Mouse (Mus musculus) adipocyte (in vitro differentiated cells): ENCODE data around the gene Gtpbp6.
"Not testable (repeated sequence)": the region's sequence is repeated elsewhere in the genome, so short reads cannot be mapped to it uniquely, and the experiment has no call there.

Experiments
- DNase-seq: peaks from one replicate; pipeline ENCODE4 v3.0.0-alpha.2; 2016; ENCODE audit warnings: low spot score

The Gtpbp6 gene

DNA sequence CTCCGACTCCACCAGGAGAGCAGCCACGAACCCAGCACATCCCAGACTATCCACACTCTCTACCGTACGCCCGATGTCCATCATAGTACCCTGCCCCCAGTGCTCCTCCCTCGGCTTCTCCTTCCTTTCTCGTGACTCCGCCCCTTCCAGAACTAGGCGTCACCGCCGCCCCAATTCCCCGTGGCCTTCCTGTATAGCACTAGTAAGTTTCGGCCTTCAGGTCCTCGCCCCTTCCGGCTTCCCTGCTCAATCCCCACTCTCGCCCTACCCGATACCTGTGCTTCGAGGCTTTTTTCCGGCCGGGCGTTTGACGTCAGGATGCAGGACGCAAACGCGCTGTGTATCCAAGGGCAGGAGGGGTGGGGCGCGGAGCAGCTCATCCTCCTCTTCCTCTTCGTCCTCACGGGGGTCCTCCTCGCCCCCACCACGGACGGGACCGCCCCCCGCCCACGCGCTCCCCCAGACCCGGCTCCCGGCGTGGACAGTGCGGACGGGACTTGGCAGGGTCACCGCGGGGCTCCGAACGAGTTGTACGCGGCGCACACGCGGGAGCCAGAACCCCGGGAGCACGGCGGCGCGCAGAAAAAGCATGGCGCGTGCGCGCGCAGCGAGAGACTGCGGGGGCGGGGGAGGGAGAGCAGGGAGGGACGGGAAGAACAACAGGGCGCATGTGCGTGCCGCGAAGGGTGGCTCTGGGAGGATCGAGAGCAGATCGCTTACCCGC, at the start of gene Gtpbp6:
TSS of gene Gtpbp6 (minus strand) at position 617 of the 724 bp plus-strand sequence.
- DNase-seq: peak; percentile 99

DNA sequence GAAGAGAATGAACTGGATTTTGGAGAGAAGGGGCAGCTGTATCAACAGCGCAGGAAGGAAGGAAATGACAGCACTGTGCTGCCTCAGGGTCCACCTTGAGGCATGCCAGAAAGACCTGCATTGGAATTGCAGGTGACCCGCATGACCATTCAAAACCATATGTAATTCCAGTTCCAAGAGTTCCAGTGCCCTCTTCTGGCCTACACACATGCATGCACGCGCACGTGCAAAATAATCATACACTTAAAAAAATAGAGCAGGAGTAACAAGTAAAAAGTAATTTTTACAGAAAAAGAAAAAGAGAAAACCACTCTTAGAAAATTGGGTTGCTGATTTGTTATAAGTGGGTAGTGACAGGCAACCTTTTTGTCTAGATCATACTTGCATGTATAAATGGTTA, 35.0 kb upstream of the Gtpbp6 start:
- peak; percentile 32 for DNase-seq

DNA sequence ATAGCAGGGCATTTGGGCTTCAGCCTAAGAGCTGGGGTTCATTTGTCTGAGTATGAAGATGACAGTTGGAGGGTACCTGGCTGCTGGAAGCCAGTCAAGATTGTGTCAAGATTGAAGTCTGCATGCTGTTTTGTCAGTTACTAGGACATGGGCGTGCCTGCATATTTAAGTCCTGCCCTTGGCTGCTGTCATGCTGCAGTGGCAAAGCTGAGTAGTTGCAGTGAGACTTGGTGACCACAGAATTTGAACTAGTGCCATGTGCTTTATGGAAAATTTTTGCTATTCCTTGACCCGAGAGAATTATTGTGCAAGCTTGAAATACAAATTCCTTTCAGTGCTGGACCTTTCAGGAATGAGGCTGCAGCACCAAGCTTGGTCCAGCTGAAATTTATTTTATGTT, 34.3 kb upstream of the Gtpbp6 start:
- peak; percentile 92 for DNase-seq

GRCm38 (mm10) chr5:110140424-110140823, 32.4 kb upstream of the Gtpbp6 start:
- DNase-seq: no peak

GRCm38 (mm10) chr5:110139325-110139724, 31.3 kb upstream of the Gtpbp6 start:
- no peak for DNase-seq

GRCm38 (mm10) chr5:110137816-110138215, 29.8 kb upstream of the Gtpbp6 start:
- no peak for DNase-seq

- no peak for DNase-seq
These were observed 28.1 kb upstream of the Gtpbp6 start for GRCm38 (mm10) chr5:110136087-110136464.

DNA sequence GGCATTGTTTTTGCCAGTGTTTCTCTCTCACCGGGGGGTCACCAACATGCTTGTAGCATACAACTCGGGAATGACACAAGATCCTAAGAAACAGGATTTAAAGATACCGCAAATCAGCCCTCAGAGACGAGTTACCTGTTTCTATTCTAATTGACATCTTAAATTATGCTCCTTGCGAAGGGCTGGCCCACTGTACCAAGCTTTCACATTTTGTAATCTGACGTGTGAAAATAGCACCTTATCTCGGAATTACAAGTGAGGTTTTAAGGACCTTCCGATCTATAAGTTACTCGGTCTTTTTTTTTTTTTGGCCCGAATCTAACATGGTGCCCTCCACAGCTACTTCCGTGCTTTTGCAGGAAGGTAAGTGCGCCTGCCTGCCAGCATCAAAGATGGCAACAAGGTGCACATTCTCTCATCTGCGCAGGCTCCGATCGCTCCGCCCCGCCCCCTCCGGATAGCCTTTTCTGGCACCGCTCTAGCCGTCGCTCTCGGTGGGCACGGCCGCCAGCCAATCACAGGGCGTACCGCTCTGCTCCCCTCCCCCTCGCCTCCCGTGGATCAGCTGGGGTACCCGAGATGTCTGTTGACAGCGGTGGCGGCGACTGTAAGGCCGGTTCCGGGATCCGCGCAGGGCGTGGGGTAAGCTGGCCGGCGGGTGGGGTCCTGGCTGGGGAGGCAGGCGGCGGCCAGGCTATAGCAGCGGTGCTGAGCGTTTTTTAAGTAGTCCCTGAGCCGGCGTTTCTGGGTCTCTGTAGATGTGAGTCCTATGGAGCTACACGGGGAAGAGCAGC, 27.5 kb upstream of the Gtpbp6 start, which contains the start of gene Chfr:
TSS of gene Chfr (plus strand) at position 550 of the 794 bp plus-strand sequence.
- peak; percentile 96 for DNase-seq

DNA sequence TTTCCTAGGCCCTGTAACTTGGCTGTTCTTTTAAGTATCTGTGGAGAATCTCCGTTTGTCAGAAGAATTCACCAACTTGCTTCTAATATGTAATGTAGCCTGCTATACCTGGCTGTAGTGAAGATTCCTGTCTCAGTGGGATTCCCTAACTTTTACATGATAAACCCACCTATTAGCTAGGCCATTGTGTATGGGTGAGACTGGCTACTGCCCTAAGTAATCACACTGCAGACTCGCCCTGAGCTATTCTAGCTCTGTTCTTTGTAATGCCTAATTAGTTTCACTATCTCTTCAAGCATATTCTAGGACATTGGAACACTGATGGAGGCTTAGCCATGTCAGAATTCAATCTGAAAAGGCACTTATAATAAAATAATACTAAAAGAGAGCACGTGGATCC, 14.4 kb upstream of the Gtpbp6 start:
- DNase-seq: not testable (repeated sequence)

DNA sequence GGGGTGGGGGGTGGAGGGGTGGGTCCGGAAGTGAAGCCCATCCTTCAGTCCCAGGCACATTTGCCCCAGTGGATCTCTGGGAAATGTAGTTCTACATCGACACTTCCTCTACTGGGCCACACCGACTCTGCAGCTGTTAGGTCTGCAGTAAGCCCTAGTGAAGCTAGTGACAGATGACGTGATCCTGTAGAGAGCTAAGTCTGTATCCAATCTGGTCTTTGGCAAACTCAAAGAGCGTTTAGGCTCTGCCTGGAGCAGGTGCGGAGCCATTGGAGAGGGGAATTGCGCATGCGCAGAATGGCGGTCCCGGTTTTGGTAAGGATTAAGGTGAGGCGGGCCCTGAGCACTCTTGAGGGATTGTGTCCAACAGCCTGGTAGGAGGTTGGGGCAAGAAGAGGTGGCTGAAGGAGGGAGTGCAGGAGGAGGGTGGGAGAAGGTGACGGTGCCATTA, 2.0 kb upstream of the Gtpbp6 start, which contains the start of gene Zfp605:
TSS of gene Zfp605 (plus strand) at position 102 of the 451 bp plus-strand sequence.
- peak; percentile 79 for DNase-seq

- DNase-seq: no peak
These were observed 270 bp upstream of the Gtpbp6 start for GRCm38 (mm10) chr5:110108305-110108628.

- no peak for DNase-seq
These were observed 964 bp downstream of the Gtpbp6 start for GRCm38 (mm10) chr5:110106901-110107564.

DNA sequence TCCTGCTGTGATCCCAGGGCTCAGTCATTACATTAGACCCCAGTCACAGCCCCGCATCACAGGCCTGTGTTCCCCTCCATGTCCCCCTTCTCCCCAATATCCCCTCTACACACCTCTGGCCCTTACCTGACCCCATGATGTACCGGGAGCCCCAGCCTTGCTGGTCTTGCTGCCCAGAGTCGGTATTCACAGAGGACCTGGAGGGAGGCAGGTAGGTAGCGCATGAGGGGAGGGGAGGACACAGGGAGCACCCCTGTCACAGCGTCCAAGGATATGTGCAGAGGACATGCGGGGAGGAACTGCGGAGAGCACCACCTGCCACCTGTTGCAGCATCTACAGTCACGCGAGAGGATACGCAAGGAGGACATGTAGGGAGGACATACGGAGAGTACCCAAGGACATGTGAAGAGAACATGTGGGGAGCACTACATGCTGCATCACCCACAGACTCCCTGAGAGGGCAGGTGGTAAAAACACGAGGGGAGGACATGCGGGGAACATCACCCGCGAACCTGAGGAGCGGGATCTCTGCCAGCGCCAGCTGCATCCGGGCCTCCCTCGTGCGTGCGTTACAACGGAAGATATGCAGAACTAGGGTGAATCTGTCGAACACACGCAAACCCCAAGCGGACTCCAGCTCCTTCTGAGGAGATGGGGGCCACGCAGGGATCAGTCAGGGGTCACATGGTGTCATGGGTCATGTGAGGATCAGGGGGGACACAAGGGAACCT, 1.7 kb downstream of the Gtpbp6 start:
- no peak for DNase-seq

GRCm38 (mm10) chr5:110104616-110105380, 3.2 kb downstream of the Gtpbp6 start:
- no peak for DNase-seq

DNA sequence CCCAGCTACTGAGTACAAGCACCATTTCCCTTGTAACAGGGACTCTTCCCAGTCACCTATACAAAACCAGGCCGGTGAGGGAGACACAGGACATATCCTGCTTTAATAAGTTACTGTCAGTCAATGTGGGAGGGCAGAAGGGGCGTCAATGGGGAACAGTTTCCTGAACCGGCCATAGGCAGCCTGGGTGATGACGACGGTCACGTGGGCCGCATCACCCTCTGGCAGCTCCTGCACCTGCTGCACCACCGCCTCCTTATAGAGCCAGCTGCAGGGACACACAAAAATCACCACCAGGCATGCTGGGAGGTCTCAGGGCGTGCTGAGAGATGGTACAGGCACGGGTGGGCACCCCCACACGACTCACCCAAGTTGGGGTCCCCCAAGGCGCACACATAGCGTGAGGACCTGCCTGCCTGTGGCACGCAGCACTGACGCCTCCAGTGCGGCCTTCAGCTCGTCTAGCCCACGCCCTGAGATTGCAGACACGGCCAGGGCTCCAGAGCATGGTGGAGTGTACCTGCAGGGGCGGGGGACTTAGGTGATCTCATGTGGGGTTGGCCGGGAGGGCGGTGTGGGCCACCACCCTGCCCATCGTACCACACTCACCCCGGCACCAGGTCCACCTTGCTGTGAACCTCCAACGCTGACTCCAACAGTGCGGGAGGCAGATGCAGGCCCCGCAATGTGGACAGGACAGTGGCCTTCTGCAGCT, 3.9 kb downstream of the Gtpbp6 start:
- DNase-seq: no peak

DNA sequence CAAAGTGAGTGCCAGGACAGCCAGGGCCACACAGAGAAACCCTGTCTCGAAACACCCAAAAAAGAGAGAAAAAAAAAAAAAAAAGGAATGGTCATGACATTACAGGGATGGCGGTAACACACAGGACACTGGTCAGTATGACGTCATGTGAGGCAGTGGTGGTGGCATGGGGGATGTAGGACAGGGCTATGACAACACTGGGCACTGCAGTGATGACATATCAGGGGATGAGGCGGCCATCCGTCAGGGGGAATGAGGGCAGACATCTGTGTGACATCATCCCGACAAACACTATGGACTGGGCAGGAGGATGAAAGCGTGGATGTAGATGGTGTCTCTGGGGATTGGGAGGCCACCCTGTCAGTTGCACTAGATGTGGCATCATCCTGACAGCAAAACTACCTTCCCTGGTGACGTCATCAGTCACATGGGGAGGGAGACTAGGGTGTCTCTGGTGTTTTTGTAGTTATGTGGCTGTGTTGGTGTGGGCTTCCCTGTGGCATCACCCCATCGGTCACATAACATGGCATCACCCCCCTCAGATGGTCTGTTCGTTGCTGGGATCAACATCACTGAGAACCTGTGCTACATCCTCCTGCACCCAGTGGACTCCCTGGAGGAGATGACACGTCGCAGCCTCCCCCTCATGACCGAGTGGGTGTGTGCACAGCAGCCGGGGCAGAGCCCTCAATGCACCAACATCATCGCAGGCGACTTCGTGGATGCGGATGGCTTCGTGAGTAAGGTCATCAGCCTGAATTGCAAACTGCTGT, 5.0 kb downstream of the Gtpbp6 start:
- no peak for DNase-seq

DNA sequence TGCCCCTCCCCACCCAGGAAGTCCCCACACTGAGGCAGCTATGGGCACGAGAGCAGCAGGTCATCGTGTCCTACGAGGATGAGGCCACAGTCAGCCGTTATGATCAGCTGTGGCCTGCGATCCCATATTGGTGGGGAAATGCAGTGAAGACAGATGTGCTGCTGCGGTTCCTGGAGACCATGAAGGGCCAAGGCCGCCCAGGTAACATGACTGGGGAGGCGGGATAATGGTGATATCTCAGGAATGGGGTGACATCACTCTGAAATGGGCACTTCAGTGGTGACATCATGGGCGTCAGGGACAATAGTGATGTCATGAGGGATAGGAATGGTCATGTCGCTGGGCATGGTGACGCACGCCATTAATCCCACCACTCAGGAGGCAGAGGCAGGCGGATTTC, 5.6 kb downstream of the Gtpbp6 start:
- no peak for DNase-seq

DNA sequence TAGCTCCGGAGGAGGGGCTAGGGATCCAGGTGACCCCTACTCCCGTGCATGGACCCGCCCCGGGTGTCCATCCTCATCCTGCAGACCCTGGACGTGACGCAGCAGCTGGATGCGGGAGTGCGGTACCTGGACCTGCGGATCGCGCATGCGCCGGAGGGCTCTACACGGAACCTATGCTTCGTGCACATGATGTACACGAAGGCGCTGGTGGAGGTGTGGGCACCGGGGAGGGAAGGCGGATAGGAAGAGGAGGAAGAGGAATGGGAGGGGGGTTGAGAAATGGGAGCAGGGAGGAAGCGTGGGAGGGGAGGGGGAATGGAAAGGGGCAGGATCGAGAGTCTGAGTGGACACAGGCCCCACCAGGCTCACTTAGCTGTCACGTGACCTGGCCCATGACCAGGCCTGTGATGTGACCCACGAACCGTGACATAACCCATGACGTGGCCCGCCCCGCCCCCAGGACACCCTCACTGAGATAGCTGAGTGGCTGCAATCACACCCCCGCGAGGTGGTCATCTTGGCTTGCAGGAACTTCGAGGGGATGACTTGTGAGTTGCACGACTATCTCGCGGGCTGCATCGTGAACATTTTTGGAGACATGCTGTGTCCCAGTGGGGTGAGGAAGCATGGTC, 6.2 kb downstream of the Gtpbp6 start:
- DNase-seq: no peak

GRCm38 (mm10) chr5:110100921-110101631, 6.9 kb downstream of the Gtpbp6 start:
- no peak for DNase-seq
